In the genomic region with DNA sequence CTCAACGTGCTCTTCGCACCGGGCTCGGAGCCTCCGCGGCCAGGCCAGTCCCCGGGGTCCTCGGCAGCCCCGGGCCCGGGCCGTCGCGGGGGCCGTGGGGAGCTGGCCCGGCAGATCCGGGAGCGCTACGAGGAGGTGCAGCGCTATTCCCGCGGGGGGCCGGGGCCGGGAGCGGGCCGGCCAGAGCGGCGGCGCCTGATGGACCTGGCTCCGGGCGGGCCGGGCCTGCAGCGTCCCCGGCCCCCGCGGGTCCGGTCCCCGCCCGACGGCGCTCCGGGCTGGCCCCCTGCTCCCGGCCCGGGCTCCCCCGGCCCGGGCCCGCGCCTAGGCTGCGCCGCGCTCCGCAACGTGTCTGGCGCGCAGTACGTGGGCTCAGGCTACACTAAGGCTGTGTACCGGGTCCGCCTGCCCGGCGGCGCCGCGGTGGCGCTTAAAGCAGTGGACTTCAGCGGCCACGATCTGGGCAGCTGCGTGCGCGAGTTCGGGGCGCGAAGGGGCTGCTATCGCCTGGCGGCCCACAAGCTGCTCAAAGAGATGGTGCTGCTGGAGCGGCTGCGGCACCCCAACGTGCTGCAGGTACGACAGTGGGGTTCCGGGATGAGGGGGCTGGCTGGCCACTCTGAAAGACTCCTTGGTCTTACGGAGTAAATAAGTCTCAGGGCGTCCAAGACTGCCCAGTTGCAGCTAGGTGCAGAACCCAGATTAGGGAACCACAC, we compare ENCODE assay signal across 8 mouse cellular contexts. TPM values are rescaled to one million over a fixed set of nuclear protein-coding genes. Genes with fewer than 3 reads are reported as not detected.
A peak's percentile ranks its signal among the peaks of the same experiment; 100 is the strongest.
DNase-seq lines count a peak whose midpoint lies in the region; ATAC-seq and TF ChIP-seq lines count a peak whose summit lies in the region.

No protein-coding gene starts in this region.

- peaks cover 59% of the 10 kb centered on the region for H3K4me1 ChIP-seq in heart, embryonic 13.5 days
- peaks cover 79% of the 10 kb centered on the region for H3K4me1 ChIP-seq in midbrain, embryonic 10.5 days
- H3K4me1 ChIP-seq in stomach, postnatal 0 days (replicated peaks; ENCODE audit: control insufficient read depth, insufficient read depth) = peaks cover 6% of the 10 kb centered on the region; the same call in 1 of the 2 replicates

- peak overlapping the region; percentile 100 for H3K9ac ChIP-seq in heart, embryonic 13.5 days
- H3K9ac ChIP-seq in stomach, postnatal 0 days (ENCODE audit: low read length) = peak overlapping the region; percentile 94

- no peak for TF ChIP-seq CTCF in C2C12 (IDR thresholded peaks at IDR 0.05; ENCODE audit: control insufficient read depth, insufficient read depth, insufficient read length)
- no peak for TF ChIP-seq CTCF in stomach, postnatal 0 days (IDR thresholded peaks at IDR 0.05; ENCODE audit: low read depth)

- H3K4me3 ChIP-seq in C2C12 (ENCODE audit: insufficient read depth, poor library complexity, severe bottlenecking) = peak overlapping the region; percentile 28
- H3K4me3 ChIP-seq in heart, embryonic 13.5 days = peak overlapping the region; percentile 97
- H3K4me3 ChIP-seq in midbrain, embryonic 10.5 days = peak overlapping the region; percentile 72
- peak overlapping the region; percentile 84 for H3K4me3 ChIP-seq in stomach, postnatal 0 days (ENCODE audit: low read depth, low read length)

- H3K79me2 ChIP-seq in C2C12 (ENCODE audit: control insufficient read depth, insufficient read depth) = no peaks in the 10 kb centered on the region

- peak overlapping the region; percentile 99 for H3K27ac ChIP-seq in heart, embryonic 13.5 days (replicated peaks)
- peak overlapping the region; percentile 89 for H3K27ac ChIP-seq in midbrain, embryonic 10.5 days (replicated peaks)
- peak overlapping the region; percentile 90 for H3K27ac ChIP-seq in stomach, postnatal 0 days (replicated peaks)

- no peaks in the 10 kb centered on the region for H3K79me3 ChIP-seq in C2C12 (ENCODE audit: low read depth)

- 1% methylated on average over 70 of the region's 80 CpGs for WGBS in heart, embryonic 13.5 days
- under 1% methylated on average over 80 of the region's 80 CpGs for WGBS in midbrain, embryonic 10.5 days
- WGBS in stomach, postnatal 0 days = under 1% methylated on average over 42 of the region's 80 CpGs

- H3K36me3 ChIP-seq in C2C12 (ENCODE audit: control insufficient read depth, insufficient read depth) = no peaks in the 10 kb centered on the region
- H3K36me3 ChIP-seq in heart, embryonic 13.5 days = peaks cover 12% of the 10 kb centered on the region
- H3K36me3 ChIP-seq in midbrain, embryonic 10.5 days = 0 out of 2 replicates have a peak, but pooled peaks cover under 1% of the 10 kb centered on the region
- no peaks in the 10 kb centered on the region for H3K36me3 ChIP-seq in stomach, postnatal 0 days (ENCODE audit: control insufficient read depth, insufficient read depth, low read length)

- ATAC-seq in heart, embryonic 13.5 days (ENCODE audit: extremely low read depth, insufficient number of reproducible peaks, low FRiP score, low TSS enrichment) = peak; percentile 33
- peak; percentile 18 for ATAC-seq in stomach, postnatal 0 days (ENCODE audit: low FRiP score, low TSS enrichment)

- peak; percentile 56 to 63 for DNase-seq in adrenal gland, adult 18-20 months (ENCODE audit: low spot score in 2 of 2)
- DNase-seq in adrenal gland, postnatal 4 days (ENCODE audit: low spot score in 2 of 2) = no peak
- peak; percentile 26 for DNase-seq in cerebellum, adult 8-10 months
- peak; percentile 58 to 61 for DNase-seq in layer of hippocampus, postnatal 10 days (ENCODE audit: low spot score in 2 of 2)
- peak; percentile 60 for DNase-seq in midbrain, embryonic 10.5 days (ENCODE audit: low spot score)
- DNase-seq in stomach, postnatal 0 days (ENCODE audit: low spot score) = peak; percentile 52

- no peak for TF ChIP-seq EP300 in stomach, postnatal 0 days (optimal IDR thresholded peaks at IDR 0.05)

- H3K9me3 ChIP-seq in heart, embryonic 13.5 days = no peaks in the 10 kb centered on the region
- no peaks in the 10 kb centered on the region for H3K9me3 ChIP-seq in midbrain, embryonic 10.5 days (replicated peaks)
- no peaks in the 10 kb centered on the region for H3K9me3 ChIP-seq in stomach, postnatal 0 days (ENCODE audit: control insufficient read depth, low read length)

- peak overlapping the region; percentile 71 for H3ac ChIP-seq in C2C12 (ENCODE audit: control insufficient read depth, insufficient read length, low read depth)

- H3K4me2 ChIP-seq in heart, embryonic 13.5 days = peak overlapping the region; percentile 95
- H3K4me2 ChIP-seq in stomach, postnatal 0 days (replicated peaks; ENCODE audit: low read depth) = peak overlapping the region; percentile 93

- H3K27me3 ChIP-seq in C2C12 (ENCODE audit: control insufficient read depth, insufficient read depth, insufficient read length) = no peaks in the 10 kb centered on the region
- H3K27me3 ChIP-seq in heart, embryonic 13.5 days (replicated peaks) = no peaks in the 10 kb centered on the region
- peaks cover 95% of the 10 kb centered on the region for H3K27me3 ChIP-seq in midbrain, embryonic 10.5 days (ENCODE audit: low read depth, poor library complexity, severe bottlenecking)
- H3K27me3 ChIP-seq in stomach, postnatal 0 days (ENCODE audit: control insufficient read depth, insufficient read depth, low read length) = no peaks in the 10 kb centered on the region

TF ChIP-seq in C2C12, 6 proteins besides CTCF, POLR2A, EP300 and RAD21:
- TF ChIP-seq USF1 (IDR thresholded peaks at IDR 0.05; ENCODE audit: low read depth) = no peak
- no peak for TF ChIP-seq CEBPB (IDR thresholded peaks at IDR 0.05; ENCODE audit: low read depth)
- TF ChIP-seq FOSL1 (IDR thresholded peaks at IDR 0.05; ENCODE audit: insufficient read depth, low read length, poor library complexity, severe bottlenecking) = no peak
- no peak for TF ChIP-seq MYOD1 (IDR thresholded peaks at IDR 0.05; ENCODE audit: control insufficient read depth, insufficient read length, low read depth)
- no peak for TF ChIP-seq MYOG (IDR thresholded peaks at IDR 0.05; ENCODE audit: control insufficient read depth, extremely low read depth, insufficient read length)
- no peak for TF ChIP-seq MAX (IDR thresholded peaks at IDR 0.05)

RNA-seq across cellular contexts. Expression of a gene that starts 0.6 kb away (rescaled TPM):
- 100 to 1,000 TPM in 1 of 2 experiments, 10 to 100 TPM in 1; 37.9 to 116 TPM for total RNA-seq in adrenal gland, adult 18-20 months (2021)
- 100 to 1,000 TPM; 165 to 175 TPM for total RNA-seq in adrenal gland, postnatal 4 days (2021)
- 4.6 TPM for polyA plus RNA-seq in C2C12 (2012; fragmentation: generic; extraction: Trizol)
- polyA plus RNA-seq in heart, embryonic 13.5 days (2015; fragmentation: Nextera tagmentation; extraction: Ambion mirVana) = 10.1 and 11.1 TPM in 2 replicates
- 10 to 100 TPM; 19.1 to 22.1 TPM for total RNA-seq in layer of hippocampus, postnatal 10 days (2021)
- 4.9 and 6.0 TPM in 2 replicates for polyA plus RNA-seq in midbrain, embryonic 10.5 days (2016; fragmentation: Nextera tagmentation; extraction: Ambion mirVana)
- 10.3 and 14.1 TPM in 2 replicates for polyA plus RNA-seq in stomach, postnatal 0 days (2015; fragmentation: Nextera tagmentation; extraction: Ambion mirVana)

Comparison
In these comparisons a context has a peak if more than half of its experiments do, and no peak if none do; other contexts are left out.
1. DNase-seq: peak in adrenal gland, adult 18-20 months (2 of 2), cerebellum, adult 8-10 months (single experiment), layer of hippocampus, postnatal 10 days (2 of 2), midbrain, embryonic 10.5 days (single experiment) and stomach, postnatal 0 days (single experiment); none in adrenal gland, postnatal 4 days (0 of 2).
2. H3K4me3 ChIP-seq: peak in every context shown above with its lines; median percentile 97 in heart, embryonic 13.5 days; 84 in stomach, postnatal 0 days; 72 in midbrain, embryonic 10.5 days; 28 in C2C12.
3. Peak in every context shown above with its lines, with median percentiles within 50 percentile points of each other: H3K27ac ChIP-seq.